Mouse (Mus musculus): ENCODE measurements at regions not wholly inside any gene's neighbourhood (a gene's known extent, or its start where the extent isn't known, plus 50 kb on each side); places are given as distances from the start of the nearest gene placed in this dataset.

DNA sequence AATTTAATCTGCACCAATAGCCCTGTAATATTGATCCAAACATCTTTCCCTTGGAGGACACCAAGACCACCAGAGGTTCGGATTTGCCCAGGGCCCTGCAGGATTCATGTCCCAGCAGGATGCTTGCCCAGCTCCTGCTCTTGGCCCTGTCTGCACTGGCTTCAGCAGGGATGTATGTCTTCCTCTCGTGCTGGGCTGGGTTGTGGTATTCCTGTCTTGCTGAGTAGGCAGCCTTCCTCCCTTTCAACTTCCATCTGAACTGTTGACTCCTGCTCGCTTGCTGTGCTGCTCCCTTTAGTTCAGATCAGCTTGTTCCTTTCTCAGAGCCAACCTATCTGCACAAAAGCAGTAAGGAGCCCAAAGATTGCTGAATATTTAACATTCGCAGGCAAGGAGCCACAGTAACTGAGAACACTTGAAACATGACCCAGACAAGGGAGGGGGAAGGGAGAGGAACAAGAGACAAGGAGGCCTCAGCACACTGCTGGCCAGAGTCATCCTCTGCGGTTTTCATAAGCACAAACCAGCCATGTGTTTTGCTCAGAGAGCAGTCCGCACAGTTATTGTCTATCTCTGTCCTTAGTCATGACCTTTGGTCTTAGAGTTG is 110.7 kb upstream of the Auts2 start:
- Histone ChIP-seq H3K9ac (ENCODE audit: insufficient read depth, low read depth) (no peak overlapping the region), H3K27me3 (replicated peaks) (no peaks in the 10 kb centered on the region), H3K36me3 (replicated peaks in 1 of 2; ENCODE audit: control insufficient read depth in 1 of 2, insufficient read depth in 1 of 2, low read length in 1 of 2) (no peaks in the 10 kb centered on the region), H3K4me1 (ENCODE audit: control insufficient read depth in 1 of 2, insufficient read depth in 2 of 2) (no peaks in the 10 kb centered on the region), H3K4me2 (ENCODE audit: insufficient read depth, low read depth, poor library complexity, severe bottlenecking) (no peak overlapping the region), H3K79me2 (replicated peaks; ENCODE audit: control insufficient read depth, extremely low read depth, insufficient read depth, poor library complexity, severe bottlenecking) (no peaks in the 10 kb centered on the region), H3K4me3 (replicated peaks in 1 of 3; ENCODE audit: low read depth in 2 of 3, low read length in 2 of 3, poor library complexity in 1 of 3) (no peak overlapping the region), H3K9me3 (replicated peaks; ENCODE audit: low read length) (peaks cover 72% of the 10 kb centered on the region), H3K27ac (ENCODE audit: insufficient read depth, low read depth) (no peak overlapping the region)
- dilution Hi-C loops (cut with MboI; ENCODE audit: extremely low pct_ligation_motif_present, extremely low pct_unique_long_range_greater_than_20kb, low sequenced_read_pairs), result no loop called here
- TF ChIP-seq ZMIZ1 (IDR thresholded peaks at IDR 0.05; ENCODE audit: low read depth, low read length), result no peak
- TF ChIP-seq EP300 (IDR thresholded peaks at IDR 0.05; ENCODE audit: low read length), result no peak
- no peak for TF ChIP-seq MEF2A (IDR thresholded peaks at IDR 0.05; ENCODE audit: borderline replicate concordance, low read depth, low read length)
- TF ChIP-seq JUND (conservative IDR thresholded peaks at IDR 0.05; ENCODE audit: low read depth, low read length), result no peak
- TF ChIP-seq RAD21 (IDR thresholded peaks at IDR 0.05; ENCODE audit: low read depth, low read length), result no peak
- no peak for TF ChIP-seq POLR2AphosphoS2 (IDR thresholded peaks at IDR 0.05; ENCODE audit: low read depth, low read length)
- no peak for TF ChIP-seq MYC (IDR thresholded peaks at IDR 0.05; ENCODE audit: low read depth, low read length)
- no peak for TF ChIP-seq ETS1 (conservative IDR thresholded peaks at IDR 0.05; ENCODE audit: low read depth, low read length)
- TF ChIP-seq SMC3 (IDR thresholded peaks at IDR 0.05; ENCODE audit: low read depth, low read length), result no peak
- no peak for TF ChIP-seq NRF1 (IDR thresholded peaks at IDR 0.05; ENCODE audit: low read depth, low read length)
- TF ChIP-seq CHD1 (IDR thresholded peaks at IDR 0.05; ENCODE audit: low read depth, low read length), result no peak
- TF ChIP-seq JUN (IDR thresholded peaks at IDR 0.05; ENCODE audit: insufficient read depth, low read depth, low read length), result no peak
- no peak for TF ChIP-seq HCFC1 (IDR thresholded peaks at IDR 0.05; ENCODE audit: low read depth, low read length)
- no peak for TF ChIP-seq USF1 (IDR thresholded peaks at IDR 0.05; ENCODE audit: low read depth, low read length)
- TF ChIP-seq MAFK (IDR thresholded peaks at IDR 0.05; ENCODE audit: insufficient replicate concordance, low read length), result no peak
- no peak for TF ChIP-seq MXI1 (IDR thresholded peaks at IDR 0.05; ENCODE audit: low read depth, low read length)
- no peak for TF ChIP-seq UBTF (IDR thresholded peaks at IDR 0.05; ENCODE audit: low read depth, low read length)
- TF ChIP-seq KAT2A (IDR thresholded peaks at IDR 0.05; ENCODE audit: insufficient replicate concordance, low read length), result no peak
- no peak for TF ChIP-seq ZNF384 (IDR thresholded peaks at IDR 0.05; ENCODE audit: low read depth, low read length)
- no peak for DNase-seq (ENCODE audit: extremely low read depth)
- in situ Hi-C loops (cut with MboI; ENCODE audit: low pct_ligation_motif_present, low pct_unique_long_range_greater_than_20kb, low sequenced_read_pairs), result no loop called here

GRCm38 (mm10) chr5:132652201-132652600 is 109.1 kb upstream of the Auts2 start:
- no peaks in the 10 kb centered on the region for H3K79me2 ChIP-seq (replicated peaks; ENCODE audit: control insufficient read depth, extremely low read depth, insufficient read depth, poor library complexity, severe bottlenecking)
- H3K9me3 ChIP-seq (replicated peaks; ENCODE audit: low read length), result peaks cover 72% of the 10 kb centered on the region
- in situ Hi-C loops (cut with MboI; ENCODE audit: low pct_ligation_motif_present, low pct_unique_long_range_greater_than_20kb, low sequenced_read_pairs), result no loop called here
- DNase-seq (ENCODE audit: extremely low read depth), result no peak
- H3K36me3 ChIP-seq (replicated peaks in 1 of 2; ENCODE audit: control insufficient read depth in 1 of 2, insufficient read depth in 1 of 2, low read length in 1 of 2), result no peaks in the 10 kb centered on the region
- no peaks in the 10 kb centered on the region for H3K4me1 ChIP-seq (ENCODE audit: control insufficient read depth in 1 of 2, insufficient read depth in 2 of 2)
- no peak overlapping the region for H3K4me3 ChIP-seq (replicated peaks in 1 of 3; ENCODE audit: low read depth in 2 of 3, low read length in 2 of 3, poor library complexity in 1 of 3)
- no peak overlapping the region for H3K9ac ChIP-seq (ENCODE audit: insufficient read depth, low read depth)
- dilution Hi-C loops (cut with MboI; ENCODE audit: extremely low pct_ligation_motif_present, extremely low pct_unique_long_range_greater_than_20kb, low sequenced_read_pairs), result no loop called here
- no peaks in the 10 kb centered on the region for H3K27me3 ChIP-seq (replicated peaks)
- no peak for TF ChIP-seq GABPA (IDR thresholded peaks at IDR 0.05; ENCODE audit: insufficient replicate concordance, low read depth, low read length)
- TF ChIP-seq ELF1 (IDR thresholded peaks at IDR 0.05; ENCODE audit: low read depth, low read length), result no peak
- TF ChIP-seq MYC (IDR thresholded peaks at IDR 0.05; ENCODE audit: low read depth, low read length), result no peak
- TF ChIP-seq E2F4 (IDR thresholded peaks at IDR 0.05; ENCODE audit: insufficient replicate concordance, low read depth, low read length), result no peak
- TF ChIP-seq USF1 (IDR thresholded peaks at IDR 0.05; ENCODE audit: low read depth, low read length), result no peak
- no peak for TF ChIP-seq ETS1 (conservative IDR thresholded peaks at IDR 0.05; ENCODE audit: low read depth, low read length)
- TF ChIP-seq JUND (conservative IDR thresholded peaks at IDR 0.05; ENCODE audit: low read depth, low read length), result no peak
- TF ChIP-seq KAT2A (IDR thresholded peaks at IDR 0.05; ENCODE audit: insufficient replicate concordance, low read length), result no peak
- no peak overlapping the region for H3K27ac ChIP-seq (ENCODE audit: insufficient read depth, low read depth)
- H3K4me2 ChIP-seq (ENCODE audit: insufficient read depth, low read depth, poor library complexity, severe bottlenecking), result no peak overlapping the region

All from CH12.LX (cell line).